Comparison of ENCODE assay signal across 9 mouse cellular contexts in the genomic region with DNA sequence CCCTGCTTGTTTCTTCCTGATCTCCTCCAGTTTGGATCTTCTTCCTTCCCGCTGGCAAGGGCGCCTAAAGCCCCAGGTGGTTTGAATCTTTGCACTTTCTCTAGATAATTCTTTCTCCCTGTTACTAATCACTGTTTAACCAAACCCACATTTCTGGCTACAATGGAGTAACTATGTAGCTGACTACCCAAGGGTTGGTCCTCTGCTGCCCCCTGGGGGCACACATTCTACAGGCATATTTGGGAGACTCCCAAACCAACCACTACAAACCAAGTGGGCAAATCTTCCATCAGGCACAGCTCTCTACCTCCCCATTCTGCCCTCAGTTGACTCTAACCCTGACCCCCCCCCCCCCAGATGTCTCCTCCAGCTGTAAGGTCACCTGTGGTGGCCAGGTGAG.
DNase-seq lines count a peak whose midpoint lies in the region; ATAC-seq and TF ChIP-seq lines count a peak whose summit lies in the region.
"Had no signal": no experiment of that assay in that cellular context is flagged by ENCODE, and none has a peak within 500 bp of the region (broad histone marks: within the 10 kb centered on the region; RNA-seq: fewer than 3 reads in every experiment).

No protein-coding gene starts in this region.

- peak; percentile 70 for DNase-seq in CH12.LX (ENCODE audit: extremely low read depth)
- peak; percentile 71 for DNase-seq in ZHBTc4 (ENCODE audit: low read depth, low spot score)
- DNase-seq in cerebellum, postnatal 4 days (ENCODE audit: low spot score in 2 of 2) = peak; percentile 25 to 63
- DNase-seq in gastrocnemius, postnatal 36 days = peak; percentile 50 to 54
- DNase-seq in layer of hippocampus, adult 18-20 months (ENCODE audit: low spot score in 2 of 2) = peak; percentile 39 to 82
- DNase-seq in lung, embryonic 14.5 days = peak; percentile 93
- peak; percentile 74 for DNase-seq in right cerebral cortex, postnatal 4 days

- dilution Hi-C loops in CH12.LX (cut with MboI; ENCODE audit: extremely low pct_ligation_motif_present, extremely low pct_unique_long_range_greater_than_20kb, low sequenced_read_pairs) = no loop called here

- H3K4me3 ChIP-seq in CH12.LX (replicated peaks in 1 of 3; ENCODE audit: low read depth in 2 of 3, low read length in 2 of 3, poor library complexity in 1 of 3) = no peak overlapping the region
- no peak overlapping the region for H3K4me3 ChIP-seq in lung, embryonic 14.5 days (ENCODE audit: low read depth, low read length)
- H3K4me3 ChIP-seq: liver, embryonic 15.5 days had no signal

- no peak for TF ChIP-seq POLR2A in CH12.LX (IDR thresholded peaks at IDR 0.05; ENCODE audit: low read depth, low read length)

- H3K27me3 ChIP-seq in CH12.LX (replicated peaks) = no peaks in the 10 kb centered on the region
- H3K27me3 ChIP-seq in lung, embryonic 14.5 days (ENCODE audit: insufficient read depth, low read length) = no peaks in the 10 kb centered on the region
- H3K27me3 ChIP-seq: liver, embryonic 15.5 days had no signal

- no peaks in the 10 kb centered on the region for H3K36me3 ChIP-seq in CH12.LX (replicated peaks in 1 of 2; ENCODE audit: control insufficient read depth in 1 of 2, insufficient read depth in 1 of 2, low read length in 1 of 2)
- no peaks in the 10 kb centered on the region for H3K36me3 ChIP-seq in lung, embryonic 14.5 days (ENCODE audit: insufficient read depth)
- H3K36me3 ChIP-seq: liver, embryonic 15.5 days had no signal

- intact Hi-C loops in gastrocnemius, postnatal 36 days (cut with DNase I) = loop anchor here (5.0 kb wide), 1 partner anchor 73 kb away; no protein-coding TSS in a partner anchor

- no peak overlapping the region for H3K4me2 ChIP-seq in CH12.LX (ENCODE audit: insufficient read depth, low read depth, poor library complexity, severe bottlenecking)
- no peak overlapping the region for H3K4me2 ChIP-seq in lung, embryonic 14.5 days
- H3K4me2 ChIP-seq: liver, embryonic 15.5 days had no signal

- peak; percentile 81 for TF ChIP-seq RAD21 in CH12.LX (IDR thresholded peaks at IDR 0.05; ENCODE audit: low read depth, low read length)

- H3K9me3 ChIP-seq in CH12.LX (replicated peaks; ENCODE audit: low read length) = peaks cover 2% of the 10 kb centered on the region
- no peaks in the 10 kb centered on the region for H3K9me3 ChIP-seq in lung, embryonic 14.5 days (ENCODE audit: low read depth, low read length)
- H3K9me3 ChIP-seq: liver, embryonic 15.5 days had no signal

- in situ Hi-C loops in CH12.LX (cut with MboI; ENCODE audit: low pct_ligation_motif_present, low pct_unique_long_range_greater_than_20kb, low sequenced_read_pairs) = no loop called here

- TF ChIP-seq CTCF in CH12.LX (conservative IDR thresholded peaks at IDR 0.05 in 1 of 2, IDR thresholded peaks at IDR 0.05 in 1 of 2; ENCODE audit: low read depth in 2 of 2, low read length in 2 of 2) = peak; percentile 58 to 81
- peak; percentile 83 for TF ChIP-seq CTCF in lung, embryonic 14.5 days (IDR thresholded peaks at IDR 0.05; ENCODE audit: low read depth)

- no peak; the same call in 1 of the 2 replicates for ATAC-seq in lung, embryonic 14.5 days (ENCODE audit: insufficient read depth)
- no peak for ATAC-seq in erythroblast, adult 5-6 weeks (replicated peaks; ENCODE audit: low FRiP score, poor library complexity, severe bottlenecking)

- H3K4me1 ChIP-seq in CH12.LX (ENCODE audit: control insufficient read depth in 1 of 2, insufficient read depth in 2 of 2) = peaks cover 0 to 31% of the 10 kb centered on the region in 2 experiments; a peak in 2 of 4 replicates
- H3K4me1 ChIP-seq in lung, embryonic 14.5 days (ENCODE audit: insufficient read depth) = no peaks in the 10 kb centered on the region
- H3K4me1 ChIP-seq: liver, embryonic 15.5 days had no signal

- WGBS in lung, embryonic 14.5 days = 33% methylated on average over 2 of the region's 2 CpGs

- no peak overlapping the region for H3K27ac ChIP-seq in CH12.LX (ENCODE audit: insufficient read depth, low read depth)
- H3K27ac ChIP-seq in lung, embryonic 14.5 days (ENCODE audit: low read depth) = no peak overlapping the region
- H3K27ac ChIP-seq: liver, embryonic 15.5 days had no signal

- no peak for TF ChIP-seq EP300 in CH12.LX (IDR thresholded peaks at IDR 0.05; ENCODE audit: low read length)

- no peak overlapping the region for H3K9ac ChIP-seq in CH12.LX (ENCODE audit: insufficient read depth, low read depth)
- no peak overlapping the region for H3K9ac ChIP-seq in lung, embryonic 14.5 days
- H3K9ac ChIP-seq: liver, embryonic 15.5 days had no signal

- H3K79me2 ChIP-seq in CH12.LX (replicated peaks; ENCODE audit: control insufficient read depth, extremely low read depth, insufficient read depth, poor library complexity, severe bottlenecking) = no peaks in the 10 kb centered on the region

TF ChIP-seq in CH12.LX, 34 proteins besides CTCF, POLR2A, EP300 and RAD21:
- TF ChIP-seq SMC3 (IDR thresholded peaks at IDR 0.05; ENCODE audit: low read depth, low read length) = peak; percentile 68
- TF ChIP-seq CHD2 (IDR thresholded peaks at IDR 0.05; ENCODE audit: low read length) = no peak
